Comparison of ENCODE assay signal across 12 mouse cellular contexts in the genomic region with DNA sequence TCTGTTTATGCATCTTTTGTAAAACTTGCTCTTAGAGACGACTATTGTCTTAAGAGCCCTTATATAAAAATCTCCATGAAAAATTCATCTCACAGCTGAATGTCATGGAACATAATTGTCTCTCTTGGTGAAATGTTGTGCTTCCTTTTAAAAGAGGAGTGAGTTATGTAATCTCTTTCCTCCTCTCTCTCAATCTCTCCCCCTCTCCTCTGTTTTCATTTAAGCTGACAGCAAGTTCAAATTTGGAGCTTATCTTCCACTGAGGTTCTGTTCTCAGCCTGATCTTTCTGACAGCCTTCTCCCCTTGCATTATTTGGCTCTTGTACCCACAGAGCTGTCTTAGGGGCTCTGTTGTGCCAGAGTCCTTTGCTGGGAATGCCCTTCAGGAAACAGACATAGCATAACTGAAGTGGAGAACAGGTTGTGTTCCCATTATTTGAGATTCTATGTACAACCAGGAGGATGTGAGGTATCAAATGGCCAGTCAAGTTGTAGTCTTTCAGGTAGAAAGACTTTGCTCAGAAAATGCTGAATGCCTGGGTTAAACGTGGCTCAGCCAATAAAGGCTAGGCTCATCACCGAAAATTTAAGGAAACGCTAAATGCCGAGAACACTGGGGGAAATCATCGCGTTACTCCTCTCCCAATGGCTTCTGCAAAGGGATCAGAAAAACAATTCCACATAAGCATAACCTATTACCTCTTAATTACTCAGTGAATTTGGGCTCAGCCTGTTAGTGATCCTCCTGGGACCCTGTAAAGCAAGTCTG.
"Had no signal": no experiment of that assay in that cellular context is flagged by ENCODE, and none has a peak within 500 bp of the region (broad histone marks: within the 10 kb centered on the region; RNA-seq: fewer than 3 reads in every experiment).

No protein-coding gene starts in this region.

- DNase-seq: kidney, adult 8-10 months; kidney, postnatal 25 days; lung, embryonic 14.5 days; lung, postnatal 10 days; lung, postnatal 4 days; right cerebral cortex, postnatal 14 days; thymus, postnatal 4 days had no signal

- H3K27ac ChIP-seq: limb, embryonic 10.5 days; liver, embryonic 15.5 days; midbrain, embryonic 12.5 days; neural tube, embryonic 15.5 days had no signal

- H3K4me3 ChIP-seq: limb, embryonic 10.5 days; liver, embryonic 15.5 days; midbrain, embryonic 12.5 days; myocyte; neural tube, embryonic 15.5 days had no signal
